Mouse (Mus musculus) MEL (cell line): ENCODE measurements around the gene Flywch1. TPM values are rescaled to one million over a fixed set of nuclear protein-coding genes. Genes with fewer than 3 reads are reported as not detected.

Experiments used
- DNase-seq: peaks from one replicate; pipeline ENCODE4 v3.0.0; 2011; ENCODE audit warnings: low read depth, low spot score
- H3K27ac ChIP-seq: 2 replicates; pipeline ENCODE4 v1.5.1; 2012; ENCODE audit warnings: low read depth, mild to moderate bottlenecking, control low read depth, low read length, moderate library complexity; ENCODE audit not compliant: control insufficient read depth
- H3K27me3 ChIP-seq, 2 experiments: fragments of 150-350 bp in 1 of 2; sonication (generic) in 1 of 2; 2 replicates each; pipeline ENCODE4 v1.6.1; 2012; ENCODE audit warnings: low read length in 2 of 2, mild to moderate bottlenecking in 2 of 2, improper control_type of control experiment in 1 of 2, moderate library complexity in 1 of 2; ENCODE audit not compliant: insufficient read depth in 2 of 2, control insufficient read depth in 1 of 2
- H3K36me3 ChIP-seq, 2 experiments: 2 replicates each; pipeline ENCODE4 v1.6.1; 2012 to 2014; ENCODE audit warnings: low read length in 2 of 2, improper control_type of control experiment in 1 of 2, inconsistent platforms in 1 of 2, mild to moderate bottlenecking in 1 of 2; ENCODE audit not compliant: insufficient read depth in 2 of 2, control insufficient read depth in 1 of 2
- H3K4me1 ChIP-seq, 2 experiments: fragments of 150-350 bp in 1 of 2; sonication (generic) in 1 of 2; 2 replicates each; pipeline ENCODE4 v1.6.1; 2012; ENCODE audit warnings: low read length in 2 of 2, improper control_type of control experiment in 1 of 2, mild to moderate bottlenecking in 1 of 2; ENCODE audit not compliant: insufficient read depth in 2 of 2, control insufficient read depth in 1 of 2
- H3K4me3 ChIP-seq, 2 experiments: fragments of 150-350 bp in 1 of 2; sonication (generic) in 1 of 2; 2 replicates each; pipeline ENCODE4 v1.5.1; 2012; ENCODE audit warnings: low read depth in 2 of 2, low read length in 2 of 2, mild to moderate bottlenecking in 2 of 2, moderate library complexity in 2 of 2, control low read depth in 1 of 2, improper control_type of control experiment in 1 of 2; ENCODE audit not compliant: control insufficient read depth in 1 of 2, insufficient read depth in 1 of 2
- H3K79me2 ChIP-seq: 2 replicates; pipeline ENCODE4 v1.6.1; 2012; ENCODE audit warnings: mild to moderate bottlenecking, low read length, moderate library complexity; ENCODE audit not compliant: control insufficient read depth, poor library complexity, insufficient read depth
- H3K9ac ChIP-seq: 2 replicates; pipeline ENCODE4 v1.6.1; 2012; ENCODE audit warnings: low read depth, mild to moderate bottlenecking, control low read depth, low read length, moderate library complexity; ENCODE audit not compliant: control insufficient read depth, poor library complexity, severe bottlenecking
- H3K9me3 ChIP-seq: fragments of 150-350 bp; sonication (generic); replicated peaks from 2 replicates; pipeline ENCODE4 v1.6.1; 2012; ENCODE audit warnings: mild to moderate bottlenecking, low read length, improper control_type of control experiment, moderate library complexity; ENCODE audit not compliant: insufficient read depth
- E2F4 ChIP-seq: IDR thresholded peaks from 2 replicates; pipeline ENCODE4 v1.6.1; 2011; ENCODE audit warnings: low read depth, low read length, improper control_type of control experiment, borderline replicate concordance
- GATA1 ChIP-seq: IDR thresholded peaks from 2 replicates; pipeline ENCODE4 v1.6.1; 2011; ENCODE audit warnings: low read depth, low read length, improper control_type of control experiment
- HCFC1 ChIP-seq: IDR thresholded peaks from 2 replicates; pipeline ENCODE4 v1.6.1; 2012; ENCODE audit warnings: low read depth, mild to moderate bottlenecking, inconsistent platforms, low read length, improper control_type of control experiment, moderate library complexity
- JUND ChIP-seq: IDR thresholded peaks from 2 replicates; pipeline ENCODE4 v1.6.1; 2011; ENCODE audit warnings: low read depth, mild to moderate bottlenecking, improper control_type of control experiment, low read length
- MAX ChIP-seq: IDR thresholded peaks from 2 replicates; pipeline ENCODE4 v1.6.1; 2011; ENCODE audit warnings: low read length, improper control_type of control experiment
- MYB ChIP-seq: IDR thresholded peaks from 2 replicates; pipeline ENCODE4 v1.6.1; 2011; ENCODE audit warnings: mild to moderate bottlenecking, low read depth, low read length, improper control_type of control experiment
- MYC ChIP-seq: IDR thresholded peaks from 2 replicates; pipeline ENCODE4 v1.6.1; 2011; ENCODE audit warnings: low read depth, mild to moderate bottlenecking, low read length, improper control_type of control experiment, moderate library complexity
- NRF1 ChIP-seq: IDR thresholded peaks from 2 replicates; pipeline ENCODE4 v1.6.1; 2014; ENCODE audit warnings: low read depth, mild to moderate bottlenecking, inconsistent platforms, low read length, improper control_type of control experiment, moderate library complexity; ENCODE audit not compliant: poor library complexity, insufficient read depth, severe bottlenecking
- POLR2A ChIP-seq, 2 experiments: IDR thresholded peaks; 2 replicates each; pipeline ENCODE4 v1.6.1; 2011 to 2012; ENCODE audit warnings: low read length in 2 of 2, mild to moderate bottlenecking in 2 of 2, control low read depth in 1 of 2, improper control_type of control experiment in 1 of 2, low read depth in 1 of 2, moderate library complexity in 1 of 2; ENCODE audit not compliant: control insufficient read depth in 1 of 2, insufficient read depth in 1 of 2, poor library complexity in 1 of 2
- POLR2AphosphoS5 ChIP-seq: IDR thresholded peaks from 2 replicates; pipeline ENCODE4 v1.6.1; 2012; ENCODE audit warnings: low read depth, borderline replicate concordance, mild to moderate bottlenecking, inconsistent platforms, low read length, moderate library complexity, mixed read lengths
- TAL1 ChIP-seq: IDR thresholded peaks from 2 replicates; pipeline ENCODE4 v1.6.1; 2012; ENCODE audit warnings: mild to moderate bottlenecking, inconsistent platforms, low read length, moderate library complexity, mixed read lengths
- USF1 ChIP-seq: IDR thresholded peaks from 2 replicates; pipeline ENCODE4 v1.6.1; 2014; ENCODE audit warnings: low read depth, mild to moderate bottlenecking, inconsistent platforms, low read length, improper control_type of control experiment, moderate library complexity
- ZMIZ1 ChIP-seq: IDR thresholded peaks from 2 replicates; pipeline ENCODE4 v1.6.1; 2012; ENCODE audit warnings: low read depth, mild to moderate bottlenecking, inconsistent platforms, low read length, improper control_type of control experiment, moderate library complexity
- polyA plus RNA-seq, 2 experiments: library from polyadenylated mRNA; stranded (reverse) in 1 of 2; unstranded in 1 of 2; fragments of >175 nt in 1 of 2; fragments of >200 nt in 1 of 2; gene quantifications; 2 replicates each; pipeline versions ENCODE4 v1.2.1 to v1.2.4; 2012; ENCODE audit warnings: low replicate concordance in 2 of 2, low read depth in 1 of 2; ENCODE audit not compliant: insufficient read length in 2 of 2, insufficient read depth in 1 of 2, missing spikeins in 1 of 2
- total RNA-seq: library from RNA; depleted of rRNA; stranded (reverse); fragments of 300-350 nt; gene quantifications from 2 replicates; pipeline ENCODE4 v1.2.3, GENCODE M21; 2012

Gene Flywch1
- total and polyA plus RNA-seq, 3 experiments = 15.3 to 29.7 TPM; not detected in 1

DNA sequence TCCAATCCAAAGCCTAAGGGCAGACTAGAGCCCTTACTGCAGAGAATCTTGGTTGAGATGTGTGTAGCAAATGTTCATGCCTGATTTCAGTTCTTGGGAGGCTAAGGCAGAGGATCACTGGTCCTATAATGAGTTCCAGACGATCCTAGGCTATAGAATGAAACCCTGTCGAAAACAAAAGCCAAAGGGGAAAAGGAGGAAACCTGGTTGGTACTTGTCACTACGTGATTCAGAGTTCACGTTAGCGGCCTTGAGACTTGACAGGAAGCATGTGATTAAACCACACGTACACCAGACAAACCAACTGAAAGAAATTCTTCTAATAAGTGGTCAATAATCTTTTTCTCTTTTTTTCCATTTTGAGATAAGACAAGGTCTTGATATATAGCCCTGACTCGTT, 25.9 kb upstream of the Flywch1 start:
- H3K4me3 ChIP-seq = no peak overlapping the region
- DNase-seq = no peak

DNA sequence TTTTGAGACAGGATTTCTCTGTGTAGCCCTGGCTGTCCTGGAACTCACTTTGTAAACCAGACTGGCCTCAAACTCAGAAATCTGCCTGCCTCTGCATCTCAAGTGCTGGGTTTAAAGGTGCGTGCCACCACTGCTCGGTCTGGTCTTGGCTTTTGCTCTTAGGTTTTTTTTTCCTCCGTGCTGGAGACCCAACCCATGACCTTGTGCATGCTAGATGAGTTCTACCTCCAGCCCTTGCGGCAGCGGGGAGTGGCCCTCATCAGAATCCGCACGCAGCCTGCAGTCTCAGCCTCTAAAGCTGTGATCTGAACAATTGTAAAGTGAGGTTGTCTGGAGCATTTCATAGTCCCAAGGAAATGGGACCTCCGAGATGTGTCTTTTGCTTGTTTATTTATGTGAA, 23.9 kb upstream of the Flywch1 start:
- Histone ChIP-seq H3K27me3 (peaks cover 0 to 2% of the 10 kb centered on the region in 2 experiments; a peak in 1 of 4 replicates), H3K27ac (no peak overlapping the region), H3K9me3 (no peaks in the 10 kb centered on the region), H3K4me3 (no peak overlapping the region), H3K36me3 (no peaks in the 10 kb centered on the region), H3K4me1 (no peaks in the 10 kb centered on the region), H3K79me2 (no peaks in the 10 kb centered on the region), H3K9ac (no peak overlapping the region)
- no peak for TF ChIP-seq ZMIZ1
- no peak for TF ChIP-seq POLR2AphosphoS5
- no peak for TF ChIP-seq NRF1
- no peak for TF ChIP-seq MAX
- TF ChIP-seq MYB = no peak
- no peak for TF ChIP-seq POLR2A (IDR thresholded peaks at IDR 0.05; ENCODE audit: control insufficient read depth in 1 of 2, insufficient read depth in 1 of 2, low read depth in 1 of 2, low read length in 2 of 2, poor library complexity in 1 of 2)
- no peak for DNase-seq

More for the DNA sequence above, 25.9 kb upstream of the Flywch1 start:
- TF ChIP-seq JUND (no peak), TAL1 (no peak), HCFC1 (no peak), MYC (no peak)
- Histone ChIP-seq H3K27ac (no peak overlapping the region), H3K9ac (no peak overlapping the region), H3K27me3 (peaks cover 0 to under 1% of the 10 kb centered on the region in 2 experiments; a peak in 1 of 4 replicates), H3K36me3 (peaks cover 0 to 3% of the 10 kb centered on the region in 2 experiments; a peak in 2 of 4 replicates), H3K79me2 (no peaks in the 10 kb centered on the region; the same call in 1 of the 2 replicates), H3K4me1 (peaks cover 0 to 4% of the 10 kb centered on the region in 2 experiments; a peak in 2 of 4 replicates), H3K9me3 (no peaks in the 10 kb centered on the region)

DNA sequence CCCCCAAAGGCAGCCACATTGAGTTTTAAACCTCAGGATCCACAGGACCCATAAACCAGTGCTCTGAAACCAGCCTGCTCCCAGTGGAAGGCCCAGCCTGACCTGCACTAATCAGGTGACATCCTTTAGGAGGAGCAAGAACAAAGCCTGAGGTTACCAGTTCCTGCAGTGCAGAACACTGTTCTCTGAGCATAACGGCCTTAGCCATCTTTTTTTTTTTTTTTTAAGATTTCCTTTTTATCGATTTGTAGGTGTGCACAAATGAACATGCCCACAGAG, 19.6 kb upstream of the Flywch1 start:
- no peaks in the 10 kb centered on the region for H3K9me3 ChIP-seq
- H3K4me3 ChIP-seq = no peak overlapping the region
- no peak for TF ChIP-seq GATA1
- TF ChIP-seq USF1 = no peak
- no peak for TF ChIP-seq NRF1
- TF ChIP-seq MYC = no peak
- TF ChIP-seq E2F4 = no peak
- DNase-seq = no peak
- H3K9ac ChIP-seq = no peak overlapping the region
- H3K36me3 ChIP-seq = peaks cover 0 to 4% of the 10 kb centered on the region in 2 experiments; a peak in 2 of 4 replicates
- no peak overlapping the region for H3K27ac ChIP-seq
- H3K79me2 ChIP-seq = no peaks in the 10 kb centered on the region
- peaks cover 0 to 6% of the 10 kb centered on the region in 2 experiments; a peak in 2 of 4 replicates for H3K4me1 ChIP-seq
- H3K27me3 ChIP-seq = peaks cover 0 to 2% of the 10 kb centered on the region in 2 experiments; a peak in 1 of 4 replicates
